Mouse (Mus musculus): Measurements from ENCODE around the gene Ncan.

GRCm38 (mm10) chr8:70043996-70044395 is 76.7 kb downstream of the Ncan start:
- TF ChIP-seq POLR2A (IDR thresholded peaks at IDR 0.05; ENCODE audit: low read depth, low read length) (no peak), CTCF (IDR thresholded peaks at IDR 0.05; ENCODE audit: extremely low read depth, insufficient read length, insufficient replicate concordance, low read depth, low read length) (no peak)

All from small intestine, adult 2 months (tissue).